Mouse (Mus musculus) retina, embryonic 14.5 days (tissue): ENCODE data around the gene Wdr90.
"Not testable (repeated sequence)": the region's sequence is repeated elsewhere in the genome, so short reads cannot be mapped to it uniquely, and the experiment has no call there.

Experiments
- DNase-seq: peaks from one replicate; pipeline ENCODE4 v3.0.0-alpha.2; 2015; ENCODE audit warnings: low spot score

The Wdr90 gene

DNA sequence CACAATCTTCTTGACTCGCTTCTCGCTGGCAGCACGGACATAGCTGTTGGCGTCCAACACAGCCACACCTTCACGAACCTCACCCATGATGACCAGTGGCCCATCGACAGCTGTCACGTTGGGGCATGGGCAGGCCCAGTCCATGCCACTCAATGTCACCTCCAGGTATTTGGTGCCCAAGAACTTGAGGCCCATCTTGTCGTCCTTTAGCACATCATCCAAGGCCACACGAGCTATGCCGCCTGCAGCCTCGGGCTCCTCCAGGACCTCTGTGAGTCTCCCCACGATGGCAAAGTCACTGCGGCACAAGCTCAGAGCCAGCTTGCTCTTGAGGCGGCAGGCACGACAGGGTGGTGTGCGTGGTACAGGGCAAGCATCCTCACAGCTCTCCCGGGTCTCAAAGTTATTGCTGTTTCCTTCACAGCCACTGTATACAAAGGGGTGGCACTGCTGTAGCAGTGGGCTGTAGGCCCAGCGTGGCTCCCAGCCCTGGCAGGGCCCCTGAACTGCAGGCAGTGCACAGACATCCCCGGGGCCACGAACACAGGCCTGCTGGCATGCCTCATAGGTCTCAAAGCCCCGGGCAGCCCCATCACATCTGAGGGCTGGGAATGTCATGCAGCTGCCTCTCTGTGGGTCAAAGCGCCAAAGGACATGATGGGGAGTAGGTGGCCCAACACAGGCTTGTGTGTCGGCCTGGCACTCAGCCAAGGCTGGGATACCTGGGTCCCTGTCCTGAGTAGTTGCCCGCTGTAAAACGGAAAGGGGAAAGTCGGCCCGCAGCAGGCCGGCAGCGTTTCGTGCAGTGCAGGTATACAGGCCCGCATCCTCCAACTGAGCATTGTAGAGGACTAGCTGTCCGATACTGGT, 16.7 kb upstream of the Wdr90 start:
- no peak for DNase-seq

DNA sequence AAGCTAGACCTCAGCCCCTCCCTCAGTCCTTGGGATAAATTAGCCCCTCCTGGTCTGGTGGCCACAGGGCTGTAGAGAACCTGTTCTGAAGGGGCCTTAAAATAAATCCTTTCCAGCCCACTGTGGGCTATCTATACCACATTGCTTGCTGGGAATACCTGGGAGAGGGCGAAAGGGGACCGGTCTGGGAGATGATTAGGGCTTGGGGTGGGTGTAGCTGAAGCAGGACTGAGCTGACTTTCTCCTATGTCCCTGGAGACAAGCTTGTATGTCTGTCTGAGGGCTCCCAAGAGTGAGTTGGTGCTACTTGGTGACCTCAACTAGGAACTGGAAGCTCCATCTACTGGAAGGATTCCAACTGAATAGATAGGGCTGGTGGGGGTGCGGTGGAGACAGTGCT, 15.7 kb upstream of the Wdr90 start:
- DNase-seq: no peak

DNA sequence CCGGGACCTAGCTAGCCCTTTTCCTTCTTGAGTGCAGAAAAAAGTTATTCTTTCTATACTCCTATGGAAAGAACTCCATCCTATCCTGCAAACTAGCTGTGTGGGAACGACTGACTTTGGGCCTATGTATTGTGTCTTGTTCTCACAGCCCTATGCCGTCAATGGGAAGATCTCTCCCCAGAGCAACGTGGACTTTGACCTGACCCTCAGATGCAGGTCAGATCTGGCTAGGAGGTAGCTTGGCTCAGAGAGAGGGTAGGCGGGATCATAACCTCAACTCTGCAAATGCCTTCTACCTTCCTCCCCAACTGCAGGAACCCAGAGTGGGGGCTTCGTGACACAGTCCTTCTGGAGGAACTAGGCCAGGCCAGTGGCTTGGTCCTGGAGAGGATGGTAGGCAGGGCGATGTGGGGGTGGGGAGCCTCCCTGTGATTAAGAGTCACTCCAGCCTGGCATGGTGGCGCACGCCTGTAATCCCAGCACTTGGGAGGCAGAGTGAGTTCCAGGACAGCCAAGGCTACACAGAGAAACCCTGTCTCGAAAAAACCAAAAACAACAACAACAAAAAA, 15.1 kb upstream of the Wdr90 start:
- DNase-seq: no peak

DNA sequence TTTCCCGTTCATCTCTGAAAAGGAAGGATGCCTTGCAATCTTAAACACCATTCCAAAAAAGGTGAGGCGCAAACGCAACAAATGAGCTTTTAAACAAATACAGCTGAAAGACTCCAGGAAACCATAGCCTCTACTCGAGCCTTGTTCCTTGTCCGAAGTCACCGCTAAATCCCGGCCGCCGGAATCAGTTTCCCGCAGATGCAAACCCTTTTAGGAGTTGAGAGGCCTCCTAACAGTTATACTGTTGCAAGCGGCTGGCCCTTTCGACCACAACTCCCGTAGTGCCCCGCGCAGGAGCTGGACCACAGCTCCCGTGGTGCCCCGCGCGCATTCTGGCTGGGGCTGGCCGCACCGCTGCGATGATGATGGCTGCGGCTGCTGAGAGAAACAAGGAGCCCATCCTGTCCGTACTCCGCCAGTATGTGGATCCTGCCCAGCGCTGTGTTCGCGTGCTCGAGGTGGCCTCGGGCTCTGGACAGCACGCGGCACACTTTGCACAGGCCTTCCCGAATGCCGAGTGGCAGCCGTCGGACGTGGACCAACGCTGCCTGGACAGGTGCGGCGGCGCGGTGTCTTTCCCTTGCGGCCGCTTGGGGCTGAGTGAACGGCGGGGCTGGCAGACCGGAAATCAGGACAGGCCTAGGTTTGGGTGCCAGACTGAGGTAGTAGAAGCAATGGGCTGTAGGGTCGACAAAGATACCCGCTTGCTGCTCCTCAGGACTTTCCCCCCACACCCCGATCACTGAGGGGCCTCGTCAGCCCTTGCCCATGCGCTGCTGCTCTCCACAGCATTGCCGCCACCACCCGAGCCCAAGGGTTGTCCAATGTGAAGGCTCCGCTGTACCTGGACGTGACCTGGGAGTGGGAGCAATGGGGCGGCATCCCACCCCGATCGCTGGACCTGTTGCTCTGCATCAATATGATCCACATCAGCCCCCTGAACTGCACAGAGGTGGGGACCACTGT, 14.2 kb upstream of the Wdr90 start:
- peak; percentile 89 for DNase-seq

DNA sequence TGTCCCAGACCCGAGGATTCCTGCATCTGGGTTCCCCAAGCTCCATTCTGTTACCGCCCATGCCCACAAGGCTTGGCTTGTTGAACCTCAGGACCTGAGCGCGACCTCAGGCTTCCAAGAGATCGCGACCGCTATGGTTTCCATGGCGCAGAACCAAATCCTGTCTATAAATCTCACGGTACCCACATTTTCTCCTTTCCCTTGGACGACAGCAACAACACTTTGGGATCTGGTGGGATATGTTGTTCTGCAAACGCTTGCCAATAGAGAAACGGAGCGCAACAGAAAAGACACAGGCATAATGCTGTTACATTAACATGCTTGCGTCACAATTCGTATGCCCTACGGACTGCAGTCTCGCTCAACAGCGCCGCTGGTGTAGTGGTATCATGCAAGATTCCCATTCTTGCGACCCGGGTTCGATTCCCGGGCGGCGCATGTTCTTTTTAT, 13.4 kb upstream of the Wdr90 start, which contains the start of gene Mettl26:
Gene Mettl26 (plus strand): TSS at position 354 of the 450 bp plus-strand sequence.
- peak; percentile 94 for DNase-seq

DNA sequence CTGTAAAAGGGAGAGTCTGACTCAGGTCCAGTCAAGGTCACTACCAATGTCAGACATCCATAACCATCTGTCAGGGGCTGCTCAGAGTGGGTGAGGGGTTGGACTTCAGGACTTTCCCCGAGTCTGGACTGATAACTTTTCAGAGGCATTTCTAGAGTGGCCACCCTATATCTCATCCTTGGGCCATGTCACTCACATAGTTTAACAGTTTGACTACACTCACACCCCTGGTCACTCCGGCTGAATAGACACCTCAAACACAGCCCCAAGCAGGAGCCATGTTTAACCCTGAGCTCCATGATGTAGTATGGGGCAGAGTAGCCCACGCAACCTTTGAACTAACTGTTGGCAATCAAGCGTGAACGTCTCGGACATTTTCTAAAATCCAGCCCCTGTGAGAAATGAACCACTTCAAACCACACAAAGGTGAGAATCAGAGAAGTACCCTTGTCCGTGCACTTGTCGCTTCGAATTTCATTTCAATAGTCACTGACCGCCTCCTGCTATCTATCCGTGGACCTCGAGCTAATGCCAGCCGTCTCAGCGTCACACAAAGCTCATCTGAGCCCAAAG, 12.9 kb upstream of the Wdr90 start:
- no peak for DNase-seq

DNA sequence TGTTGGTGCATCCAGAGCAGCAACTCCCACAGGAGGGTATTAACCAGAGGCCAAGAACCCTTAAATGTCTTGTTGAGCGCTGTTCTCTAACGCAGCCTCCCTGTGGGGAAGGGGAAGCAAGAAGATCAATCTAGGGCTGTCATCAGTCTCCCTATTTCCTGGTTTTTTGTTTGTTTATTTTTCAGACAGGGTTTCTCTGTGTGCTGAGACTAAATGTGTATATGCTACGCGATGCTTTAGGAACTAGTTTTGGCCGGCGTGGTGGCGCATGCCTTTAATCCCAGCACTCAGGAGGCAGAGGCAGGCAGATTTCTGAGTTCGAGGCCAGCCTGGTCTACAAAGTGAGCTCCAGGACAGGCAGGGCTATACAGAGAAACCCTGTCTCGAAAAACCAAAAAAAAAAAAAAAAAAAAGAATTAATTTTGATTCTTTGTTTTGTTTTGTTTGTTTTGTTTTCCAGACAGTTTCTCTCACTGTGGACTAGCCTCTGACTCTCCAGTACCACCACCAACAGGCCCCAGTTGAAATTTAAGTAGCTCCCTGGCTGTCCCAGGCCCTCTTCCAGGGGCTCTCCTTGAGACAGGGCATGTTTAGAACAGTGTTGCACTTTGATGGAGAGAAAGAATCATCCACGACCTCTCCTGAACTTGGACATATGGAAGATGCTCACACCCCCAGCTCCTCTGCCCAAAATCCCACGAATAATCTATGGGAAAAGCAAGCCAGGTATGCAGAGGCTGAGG, 12.3 kb upstream of the Wdr90 start:
- no peak for DNase-seq

DNA sequence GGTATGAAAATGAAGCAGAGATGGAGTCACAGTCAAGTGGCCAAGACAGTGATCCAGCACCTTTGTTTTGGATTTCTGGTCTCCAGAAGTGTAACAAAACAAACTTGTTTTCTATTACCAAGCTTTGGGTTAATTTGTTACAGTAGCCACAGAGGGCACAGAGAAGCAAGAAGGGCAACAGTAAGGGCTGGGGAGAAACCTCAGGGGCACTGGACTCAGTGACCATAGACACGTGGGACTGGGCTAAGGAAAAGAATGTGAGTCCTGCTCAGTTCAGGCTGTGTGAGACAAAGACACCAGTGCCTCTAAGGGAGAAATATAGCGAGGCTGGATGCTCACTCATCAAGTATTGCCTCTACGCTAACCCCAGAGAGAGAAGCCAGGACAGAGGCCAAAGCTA, 11.4 kb upstream of the Wdr90 start:
- DNase-seq: no peak

DNA sequence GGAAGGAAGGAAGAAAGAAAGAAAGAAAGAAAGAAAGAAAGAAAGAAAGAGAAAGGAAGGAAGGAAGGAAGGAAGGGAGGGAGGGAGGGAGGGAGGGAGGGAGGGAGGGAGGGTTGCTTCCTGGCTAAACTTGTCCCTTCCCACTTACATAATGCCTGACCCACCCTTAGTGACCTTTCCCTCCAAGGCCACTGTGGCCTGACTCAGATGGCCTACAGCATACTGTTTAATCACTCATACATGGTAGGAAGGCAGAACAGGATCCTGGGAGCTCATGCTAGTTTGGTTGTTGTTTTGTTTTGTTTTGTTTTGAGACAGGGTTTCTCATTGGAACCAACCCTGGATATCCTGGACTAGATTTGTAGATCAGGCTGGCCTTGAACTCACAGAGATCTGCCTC, 10.3 kb upstream of the Wdr90 start:
- not testable (repeated sequence) for DNase-seq

DNA sequence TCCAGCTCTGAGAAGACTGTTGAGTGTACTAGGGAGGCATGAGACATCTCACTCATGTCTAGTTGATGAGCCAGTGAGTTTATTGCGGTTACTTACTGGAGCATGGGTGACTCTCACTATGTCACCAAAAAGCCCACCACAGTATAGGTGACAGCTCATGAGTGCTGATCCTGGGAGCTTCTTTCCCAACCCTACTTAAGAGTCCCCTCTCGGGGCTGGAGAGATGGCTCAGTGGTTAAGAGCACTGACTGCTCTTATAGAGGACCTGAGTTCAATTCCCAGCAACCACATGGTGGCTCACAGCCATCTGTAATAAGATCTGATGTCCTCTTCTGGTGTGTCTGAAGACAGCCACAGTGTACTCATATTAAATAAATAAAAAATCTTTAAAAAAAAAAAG, 8.7 kb upstream of the Wdr90 start:
- no peak for DNase-seq

DNA sequence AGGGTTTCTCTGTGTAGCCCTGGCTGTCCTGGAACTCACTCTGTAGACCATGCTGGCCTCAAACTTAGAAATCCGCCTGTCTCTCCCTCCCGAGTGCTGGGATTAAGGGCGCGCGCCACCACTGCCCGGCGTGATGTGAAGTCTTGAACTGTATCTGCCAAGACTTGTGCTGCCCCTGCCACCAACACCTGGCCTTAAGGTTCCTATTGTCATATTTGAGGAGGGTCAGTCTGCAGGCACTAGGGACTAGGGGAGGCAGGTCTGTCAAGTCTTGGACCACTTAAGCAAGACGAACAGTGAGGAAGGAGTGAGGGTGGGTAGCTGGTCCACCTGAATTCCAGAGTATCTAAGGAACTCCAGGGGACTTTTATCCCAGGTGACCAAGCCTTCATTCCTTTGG, 8.2 kb upstream of the Wdr90 start:
- DNase-seq: no peak

DNA sequence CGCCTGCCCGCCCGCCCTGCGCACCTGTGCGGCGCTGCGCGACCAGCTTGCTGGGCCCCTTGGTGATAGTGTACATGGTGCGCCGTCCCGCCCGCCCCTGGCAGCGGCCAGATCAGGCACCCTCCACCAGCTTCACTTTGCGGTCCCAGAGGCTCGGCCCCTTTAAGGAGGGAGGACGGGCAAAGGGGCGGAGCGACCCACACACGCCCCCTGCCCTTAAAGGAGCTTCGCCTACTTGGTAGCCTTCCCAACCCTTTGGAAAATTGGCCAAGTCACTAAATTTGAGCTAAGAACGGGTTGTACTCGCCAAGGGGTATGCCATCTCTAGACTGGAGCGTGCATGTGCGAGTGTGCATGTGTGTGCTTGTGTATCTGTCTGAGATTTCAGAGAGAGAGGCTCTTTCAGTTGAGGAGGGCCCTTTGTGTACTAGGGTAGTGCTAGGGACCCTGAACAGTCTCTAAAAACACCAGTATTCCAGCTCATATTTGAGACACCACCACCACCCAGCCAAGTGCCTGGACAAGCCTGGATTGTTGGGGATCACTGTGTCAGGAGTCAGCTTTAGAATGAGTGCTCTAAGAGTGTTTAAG, 7.4 kb upstream of the Wdr90 start, which contains the start of gene Mcrip2:
Gene Mcrip2 (minus strand): TSS at position 164 of the 591 bp plus-strand sequence.
- DNase-seq: peak; percentile 82

DNA sequence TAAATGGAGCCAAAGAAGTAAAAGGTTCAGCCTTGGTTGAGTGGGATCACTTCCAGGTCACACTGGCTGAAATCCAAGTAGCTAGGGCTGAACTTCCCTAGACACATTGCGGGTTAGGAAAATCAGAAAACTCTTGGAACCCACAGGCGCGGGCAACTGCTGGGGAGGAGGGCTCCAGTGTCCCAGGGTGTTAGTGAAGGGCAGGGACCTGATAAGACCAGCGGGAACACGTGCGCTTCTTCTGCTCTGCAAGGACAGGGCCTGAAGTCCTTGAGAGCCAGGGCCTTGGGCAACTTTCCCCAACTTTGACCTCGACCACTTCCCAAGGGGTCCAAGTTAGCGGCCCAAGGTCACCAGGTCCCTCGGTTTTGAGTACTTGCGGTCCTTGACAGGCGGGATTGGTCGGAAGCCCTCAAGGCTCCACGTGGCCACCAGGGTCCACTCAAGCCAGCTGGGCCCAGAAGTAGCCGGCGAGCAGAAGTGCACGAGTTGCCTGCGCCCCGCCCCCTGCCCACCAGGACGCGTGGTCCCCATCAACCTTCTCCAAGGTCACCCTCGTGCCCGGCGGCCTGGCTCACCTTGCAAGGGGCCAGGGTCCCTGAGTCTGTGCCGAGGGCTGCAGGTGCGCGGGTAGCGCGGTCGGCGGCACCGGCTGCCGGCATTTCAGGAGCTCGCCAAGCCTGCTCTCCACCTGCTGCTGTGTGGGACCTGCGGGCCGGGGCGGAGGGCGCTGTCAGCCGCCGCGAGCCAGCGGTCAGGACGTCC, 6.7 kb upstream of the Wdr90 start:
- peak; percentile 47 for DNase-seq

DNA sequence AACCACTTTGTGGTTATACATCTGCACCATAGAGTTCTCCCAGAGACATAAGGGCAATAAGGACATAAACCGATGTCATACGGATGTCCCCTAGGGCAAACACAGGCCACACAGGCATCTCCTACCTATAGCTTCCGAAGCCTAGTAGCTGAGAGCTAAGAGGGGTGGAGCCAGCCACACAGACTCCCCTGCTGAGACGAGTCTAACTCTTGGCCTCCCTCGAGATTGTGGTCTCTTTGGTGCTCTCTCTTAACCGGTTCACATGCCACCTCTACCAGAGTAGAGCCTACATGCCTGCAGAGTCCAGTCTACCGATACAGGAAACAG, 6.2 kb upstream of the Wdr90 start:
- DNase-seq: no peak

DNA sequence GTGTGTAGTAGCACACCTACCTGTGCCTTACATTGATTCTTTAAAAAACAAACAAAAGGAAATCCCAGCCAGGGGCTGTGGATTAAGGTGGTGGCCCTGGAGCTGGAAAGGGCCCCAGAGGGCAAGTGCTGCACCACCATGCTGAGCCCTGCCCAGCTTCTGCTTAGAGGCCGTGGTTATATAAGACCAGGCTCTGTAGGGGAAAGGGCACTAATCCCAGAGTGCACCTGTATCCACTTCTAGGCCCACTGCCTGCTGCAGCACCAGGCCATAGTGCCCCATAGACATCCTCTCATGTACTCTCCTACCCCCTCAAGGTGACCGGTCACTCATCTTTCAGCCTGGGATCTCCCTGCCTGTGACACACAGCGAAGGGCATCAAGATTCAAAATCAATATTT, 4.9 kb upstream of the Wdr90 start:
- no peak for DNase-seq

DNA sequence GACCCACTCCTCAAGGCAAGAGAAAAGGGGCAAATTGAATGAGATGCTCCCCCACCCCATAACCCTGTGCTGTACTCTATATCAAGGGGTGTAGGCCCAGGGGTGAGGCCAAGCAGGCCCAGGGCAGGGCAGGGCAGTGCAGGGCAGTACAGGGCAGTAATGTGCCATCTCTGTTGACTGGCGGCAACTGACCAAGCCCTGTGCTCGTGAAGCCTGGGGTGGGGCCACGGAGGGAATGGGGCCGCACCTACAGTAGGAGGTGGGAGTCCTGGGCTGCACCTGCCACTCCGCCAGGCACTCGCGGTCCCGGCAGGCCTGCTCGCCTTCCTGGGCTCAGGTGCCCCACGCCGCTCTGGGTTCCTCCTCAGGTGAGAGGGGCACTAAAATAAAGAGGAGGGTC, 4.0 kb upstream of the Wdr90 start:
- no peak for DNase-seq

DNA sequence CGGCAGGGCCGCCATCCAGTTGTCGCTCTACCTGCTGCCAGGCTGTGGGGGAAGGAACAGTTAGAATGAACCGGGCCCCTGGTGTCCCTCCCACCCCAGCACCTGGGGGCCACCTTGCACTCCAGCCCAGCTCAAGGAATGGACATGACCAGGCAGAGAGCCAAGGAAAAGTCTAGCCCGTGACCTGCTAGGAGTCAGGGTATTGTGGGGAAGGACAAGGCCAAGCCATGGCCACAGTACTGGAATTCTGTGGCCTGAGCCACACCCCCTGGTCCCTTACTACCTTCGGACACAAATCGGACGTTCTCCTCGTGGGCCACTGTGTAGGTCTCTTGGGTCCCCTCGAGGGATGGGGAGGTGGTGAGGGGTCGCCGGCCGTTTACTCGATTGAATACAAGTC, 3.0 kb upstream of the Wdr90 start:
- no peak for DNase-seq

DNA sequence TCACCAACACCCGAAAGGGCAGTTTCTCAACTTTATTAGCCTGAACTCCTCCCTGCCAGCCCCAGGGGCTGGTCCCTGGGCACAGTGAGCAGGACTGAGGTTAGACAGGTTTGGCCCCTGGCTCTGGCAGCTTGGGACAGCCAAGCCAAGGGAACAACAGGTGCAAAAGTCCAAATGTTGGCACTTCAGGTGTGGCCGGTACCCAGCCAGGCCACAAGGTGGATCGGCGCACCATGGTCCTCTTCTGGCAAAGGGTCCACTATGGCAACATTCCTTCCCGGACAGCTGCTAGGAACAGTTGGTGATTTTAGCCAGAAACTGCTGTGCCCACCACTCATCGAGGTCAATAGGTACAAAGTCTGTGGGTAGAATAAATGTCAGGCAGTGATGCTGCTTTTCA, 2.4 kb upstream of the Wdr90 start:
- no peak for DNase-seq

DNA sequence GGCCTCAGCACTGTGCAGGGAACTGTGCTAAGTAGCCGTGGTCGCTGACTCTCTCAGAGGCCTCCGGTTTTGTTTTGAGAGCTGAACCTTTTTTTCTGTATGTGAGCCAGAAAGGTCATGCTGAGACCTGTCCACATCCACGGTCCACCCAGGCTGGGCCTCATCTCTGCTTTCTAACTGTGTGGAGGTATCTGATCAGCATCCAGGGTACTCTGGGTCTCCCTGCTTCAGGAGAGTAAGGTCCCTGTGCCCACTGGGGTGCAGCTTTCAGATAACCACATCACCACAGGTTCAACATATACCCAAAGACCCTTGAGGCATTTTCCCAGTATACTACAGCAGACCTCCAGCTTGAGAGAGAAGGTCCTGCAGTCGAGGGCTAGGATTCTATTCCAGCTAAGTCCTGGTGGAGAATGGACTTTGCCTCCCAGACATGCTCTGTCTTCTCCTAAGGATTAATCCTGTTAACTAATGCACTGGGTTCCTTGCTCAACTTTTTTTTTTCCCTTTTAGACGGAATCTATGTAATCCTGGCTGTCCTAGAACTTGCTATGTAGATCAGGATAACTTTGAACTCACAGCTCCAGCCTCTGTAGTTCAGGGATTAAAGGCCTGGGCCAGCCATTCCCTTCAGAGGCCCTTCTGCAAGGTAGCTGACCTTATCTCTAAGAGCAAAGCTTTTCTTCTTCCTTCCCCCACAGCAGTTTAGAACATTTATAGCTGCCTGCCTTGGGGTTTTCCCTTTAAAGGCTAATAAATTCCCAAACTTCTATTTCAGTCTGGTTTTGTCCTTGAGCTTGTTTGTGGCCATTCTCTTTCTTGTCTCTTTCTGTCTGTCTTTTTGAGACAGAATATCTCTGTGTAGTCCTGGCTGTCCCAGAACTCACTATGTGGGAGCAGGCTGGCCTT, 657 bp upstream of the Wdr90 start:
- no peak for DNase-seq
